Mouse (Mus musculus) spleen, postnatal 14 days (tissue): ENCODE measurements around the gene Gatad2b.
A peak's percentile ranks its signal among the peaks of the same experiment; 100 is the strongest.

Experiments
- DNase-seq, 2 experiments: peaks; one replicate each; pipeline ENCODE4 v3.0.0; 2021 to 2022; ENCODE audit warnings: low spot score in 2 of 2

The Gatad2b gene

DNA sequence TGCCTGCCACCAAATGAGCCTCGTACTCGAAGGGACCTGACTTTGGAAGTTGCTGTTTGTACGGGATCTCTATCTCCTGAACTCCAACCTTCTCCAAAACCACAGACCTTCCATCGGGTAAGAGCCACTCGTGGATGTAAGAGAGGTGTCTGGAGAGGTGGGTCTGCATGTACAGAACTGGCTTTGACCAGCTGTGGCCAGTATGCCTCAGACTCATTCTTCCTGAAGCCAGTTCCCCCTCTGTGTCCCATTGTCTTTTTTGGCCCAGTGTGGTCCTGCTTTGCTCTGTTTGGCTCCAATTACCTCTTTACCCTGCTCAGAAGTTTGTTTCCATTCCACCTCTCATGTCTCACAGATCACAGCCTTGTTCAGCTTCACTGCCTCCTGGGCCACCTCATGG, 85.5 kb downstream of the Gatad2b start:
- no peak for DNase-seq

DNA sequence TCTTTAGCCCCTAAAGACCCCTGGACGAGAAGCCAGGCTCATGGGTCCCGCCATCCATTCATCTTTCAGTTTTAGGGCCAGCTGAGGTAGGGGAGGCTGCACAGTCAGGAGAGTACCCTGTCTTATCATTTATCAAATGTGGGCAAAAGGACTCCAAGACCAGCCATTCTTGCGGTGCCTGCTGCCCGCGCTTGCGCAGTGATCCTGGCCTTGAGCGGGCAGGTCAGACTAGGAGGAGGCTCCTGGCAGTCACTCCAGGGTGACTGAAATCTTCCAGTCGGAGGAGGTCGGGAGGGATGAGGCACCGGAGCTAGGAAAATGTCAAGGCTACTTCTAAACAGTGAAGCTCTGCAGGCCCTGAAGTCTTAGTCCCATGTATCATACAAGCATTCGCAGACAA, 88.7 kb downstream of the Gatad2b start:
- DNase-seq = no peak

DNA sequence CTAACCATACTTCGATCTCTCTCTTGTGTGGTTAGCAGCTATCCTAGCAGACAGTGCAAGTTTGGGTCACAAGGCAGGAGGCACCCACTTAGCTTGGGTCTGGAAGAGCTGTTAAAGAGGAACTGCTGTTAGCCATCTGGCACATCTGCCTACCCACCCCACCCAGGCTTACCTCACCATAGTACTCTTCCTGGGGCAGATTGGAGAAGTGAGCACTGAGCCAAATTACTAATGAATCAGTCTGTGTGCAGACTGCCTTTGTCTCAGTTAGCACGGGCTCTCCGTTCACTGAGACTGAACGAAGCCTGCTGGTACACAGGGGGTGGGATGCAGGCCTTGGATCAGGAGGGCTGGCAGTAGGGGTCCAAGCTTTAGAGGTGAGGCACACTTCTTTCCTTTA, 90.7 kb downstream of the Gatad2b start:
- DNase-seq = peak in 1 of 2 experiments; percentile 28

DNA sequence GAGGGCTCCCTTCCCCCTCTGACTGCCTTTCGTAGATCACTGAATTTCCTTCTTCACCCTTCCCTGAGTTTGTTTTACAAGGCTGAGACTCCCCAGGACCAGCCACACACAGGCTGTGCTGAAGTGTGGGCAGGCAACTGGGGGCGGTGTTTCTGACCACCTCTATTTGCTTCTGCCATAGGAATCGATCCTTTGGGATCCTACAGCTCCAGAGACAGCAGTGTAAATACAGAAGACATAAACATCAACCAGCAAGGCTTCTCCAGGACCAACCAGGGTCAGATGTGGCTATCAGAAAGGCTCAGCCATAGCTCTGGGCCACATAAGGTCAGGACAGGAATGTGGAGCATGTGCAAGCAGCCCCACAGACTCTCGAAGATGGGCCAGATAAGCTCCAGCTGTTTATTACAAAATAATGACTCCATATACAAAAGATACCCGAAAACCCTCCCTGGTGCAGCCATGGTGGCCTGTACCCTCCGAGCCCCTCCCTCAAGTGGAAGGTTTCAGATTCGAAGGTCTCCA, 91.9 kb downstream of the Gatad2b start:
- no peak for DNase-seq

DNA sequence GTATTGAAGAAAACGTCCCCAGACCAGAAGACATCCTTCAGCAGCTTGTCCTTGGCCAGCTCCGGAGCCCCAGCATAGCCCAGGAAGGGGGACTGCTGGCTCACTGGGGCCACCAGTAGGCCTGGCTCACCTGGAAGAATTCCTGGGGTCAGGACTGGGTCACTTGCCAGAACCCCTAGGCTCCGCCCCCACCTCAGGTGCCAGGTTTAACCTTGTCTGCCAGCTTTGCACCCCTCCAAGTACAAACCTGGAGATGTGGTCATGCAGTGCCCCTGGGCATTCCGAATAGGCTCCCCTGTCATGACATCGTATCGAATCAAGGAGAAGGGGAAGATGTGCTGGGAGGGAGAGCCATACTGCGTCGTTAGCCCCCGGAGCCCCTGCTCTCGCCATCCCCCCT, 93.8 kb downstream of the Gatad2b start:
- no peak for DNase-seq

DNA sequence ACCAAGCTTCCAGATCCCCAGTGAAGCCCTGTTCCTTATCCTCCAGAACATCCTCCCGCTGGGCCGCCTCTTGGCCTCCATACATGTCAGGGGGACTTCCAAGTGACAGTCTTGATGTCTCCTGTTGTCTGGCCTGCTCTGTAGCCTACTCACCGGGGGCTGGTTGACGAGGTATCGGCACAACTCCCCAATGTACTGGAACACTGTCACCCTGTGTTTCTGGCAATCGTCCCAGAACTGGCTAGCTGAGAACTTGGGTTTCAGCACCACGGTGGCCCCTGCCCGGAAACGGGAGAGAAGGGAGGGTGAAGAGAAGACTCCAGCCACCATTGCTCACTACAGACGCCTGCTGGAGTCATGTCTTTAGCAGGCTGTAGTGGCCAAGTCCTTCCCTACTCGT, 94.5 kb downstream of the Gatad2b start:
- DNase-seq = no peak

DNA sequence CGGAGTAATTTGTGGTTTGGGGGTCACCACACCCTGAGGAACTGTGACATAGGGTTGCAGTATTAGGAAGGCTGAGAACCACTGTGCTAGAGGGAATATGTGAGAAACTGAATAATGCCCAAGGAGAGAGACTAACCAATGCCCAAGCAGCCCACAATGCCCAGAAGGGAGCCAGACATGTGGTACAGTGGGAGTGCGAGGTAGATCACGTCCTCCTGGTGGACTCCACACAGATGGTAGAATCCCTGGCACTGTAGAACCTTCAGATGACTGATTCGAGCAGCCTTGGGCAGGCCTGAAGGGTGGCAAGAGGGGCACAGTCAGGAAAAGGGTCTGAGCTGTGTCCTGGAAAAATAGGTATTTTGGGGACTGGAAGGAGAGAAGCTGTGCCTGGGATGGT, 95.2 kb downstream of the Gatad2b start:
- DNase-seq = no peak

DNA sequence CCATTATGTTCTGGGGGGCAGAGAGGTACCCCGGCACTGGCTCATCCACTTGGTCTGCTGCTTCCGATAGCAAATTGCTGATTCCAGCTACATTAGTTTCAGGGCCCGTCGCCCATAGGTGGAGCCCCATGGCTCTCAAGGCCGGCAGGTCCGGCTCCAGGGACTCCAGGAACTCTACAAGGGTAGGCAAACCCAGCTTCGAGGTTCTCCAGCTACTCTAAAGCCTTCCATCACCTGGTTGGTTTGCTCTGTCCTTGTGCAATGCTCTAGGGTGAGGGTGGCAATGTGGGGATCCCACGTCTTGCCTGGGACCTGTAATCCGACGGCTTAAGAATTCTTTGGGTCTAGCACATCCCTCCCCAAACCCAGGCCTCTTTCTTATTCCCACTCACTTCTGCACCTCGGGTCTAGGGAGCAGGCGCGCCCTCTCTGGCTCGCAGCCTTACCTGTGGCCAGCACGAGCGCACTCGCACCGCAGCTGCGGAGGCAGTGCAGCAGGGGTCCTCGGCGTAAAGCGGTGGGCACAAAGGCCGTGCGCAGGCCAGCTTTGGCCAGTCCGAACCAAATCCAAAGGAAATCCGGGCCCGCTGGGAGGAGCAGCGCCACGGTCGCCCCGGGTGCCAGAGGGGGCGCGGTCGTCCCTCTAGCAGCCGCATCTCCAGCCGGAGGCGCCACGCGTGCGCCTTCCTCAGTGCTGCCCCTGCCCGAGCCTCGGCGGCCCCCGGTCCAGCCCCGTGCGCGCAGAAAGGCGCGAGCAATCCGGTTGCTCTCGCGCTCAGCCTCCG, 95.9 kb downstream of the Gatad2b start:
- no peak for DNase-seq

DNA sequence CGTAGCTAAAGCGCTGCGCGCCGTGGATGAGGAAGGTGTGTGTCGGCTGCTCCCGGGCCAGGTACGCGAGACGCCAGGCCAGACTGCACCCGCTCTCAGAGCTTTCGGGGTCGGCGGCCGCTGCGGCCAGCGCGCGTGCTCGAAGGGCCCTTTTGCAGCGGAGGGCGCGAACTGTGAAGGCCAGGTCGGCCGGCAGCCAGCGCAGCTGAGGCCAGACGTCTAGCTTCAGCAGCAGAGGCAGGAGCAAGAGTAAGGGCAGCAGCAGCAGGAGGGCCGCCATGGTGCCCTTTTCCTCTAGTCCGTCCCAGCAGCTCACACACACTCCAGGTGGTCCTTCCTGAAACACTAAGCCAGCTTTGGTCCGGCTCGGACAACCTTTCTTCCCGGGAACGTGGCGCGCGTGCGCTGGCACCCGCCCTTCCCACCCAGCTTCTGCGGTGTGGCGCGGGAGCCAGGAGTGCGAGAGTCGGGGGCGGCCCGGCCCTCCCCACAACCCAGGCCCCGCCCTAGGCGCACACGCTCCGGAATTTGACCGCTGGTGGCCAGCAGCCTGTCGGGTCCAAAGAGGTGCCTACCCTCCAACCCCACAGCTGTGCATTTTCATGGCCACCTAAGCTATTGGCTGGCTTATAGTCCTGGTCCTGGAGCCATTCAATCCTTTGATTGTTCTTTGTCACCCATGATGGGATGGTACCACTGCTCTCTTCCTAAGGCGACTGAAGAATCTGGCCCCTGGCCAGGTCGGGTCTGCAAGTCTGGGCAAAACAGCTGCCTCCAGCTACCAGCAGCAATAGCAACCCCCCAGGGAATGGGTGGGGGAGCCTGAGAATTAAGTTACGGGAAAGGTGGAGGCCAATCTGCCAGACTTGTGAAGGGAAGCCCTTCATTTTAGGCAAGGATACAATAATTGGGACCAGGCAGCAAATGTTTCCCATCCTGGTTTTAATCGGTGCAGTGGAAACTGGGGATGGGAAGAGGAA, 96.8 kb downstream of the Gatad2b start, which contains the start of gene Slc27a3:
TSS of gene Slc27a3 (minus strand) at position 428 of the 980 bp plus-strand sequence.
- DNase-seq = no peak

DNA sequence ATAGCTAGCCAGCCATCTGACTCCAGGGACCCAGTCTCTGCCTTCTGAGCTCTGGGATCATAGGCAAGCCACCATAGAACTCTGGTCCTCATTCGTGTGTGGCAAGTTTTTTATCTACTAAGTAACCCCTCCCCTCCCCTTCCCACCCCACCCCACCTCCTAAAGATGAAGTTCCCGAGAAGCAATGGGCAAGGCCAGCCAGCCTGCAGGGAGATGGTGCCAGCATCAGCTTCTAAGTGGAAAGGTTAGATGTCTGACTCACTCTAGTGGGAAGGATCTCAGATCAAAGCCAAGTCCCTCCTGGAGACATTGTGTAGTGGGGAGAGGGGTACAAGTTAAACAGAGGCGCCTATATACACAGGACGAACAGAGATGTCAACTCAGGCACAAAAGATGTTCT, 98.0 kb downstream of the Gatad2b start:
- DNase-seq = no peak

DNA sequence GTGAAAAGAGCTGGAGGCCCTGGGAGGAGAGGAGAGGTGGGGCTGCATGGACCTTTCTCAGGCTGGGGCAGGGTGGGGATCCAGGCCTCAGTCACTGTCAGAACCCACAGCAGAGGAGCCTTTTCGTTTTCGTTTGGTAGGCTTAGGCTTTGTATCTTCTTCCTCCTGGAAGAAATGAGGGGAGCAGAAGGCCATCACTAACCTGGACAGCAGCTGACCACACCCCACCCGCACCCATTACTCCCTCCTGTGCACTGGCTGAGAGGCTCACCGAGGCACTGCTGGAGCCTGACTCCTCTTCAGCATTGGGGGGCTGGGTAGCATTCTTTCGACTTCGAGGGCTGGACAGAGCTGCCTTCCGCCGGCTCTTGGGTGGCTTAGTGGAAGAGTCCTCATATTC, 99.0 kb downstream of the Gatad2b start:
- no peak for DNase-seq

DNA sequence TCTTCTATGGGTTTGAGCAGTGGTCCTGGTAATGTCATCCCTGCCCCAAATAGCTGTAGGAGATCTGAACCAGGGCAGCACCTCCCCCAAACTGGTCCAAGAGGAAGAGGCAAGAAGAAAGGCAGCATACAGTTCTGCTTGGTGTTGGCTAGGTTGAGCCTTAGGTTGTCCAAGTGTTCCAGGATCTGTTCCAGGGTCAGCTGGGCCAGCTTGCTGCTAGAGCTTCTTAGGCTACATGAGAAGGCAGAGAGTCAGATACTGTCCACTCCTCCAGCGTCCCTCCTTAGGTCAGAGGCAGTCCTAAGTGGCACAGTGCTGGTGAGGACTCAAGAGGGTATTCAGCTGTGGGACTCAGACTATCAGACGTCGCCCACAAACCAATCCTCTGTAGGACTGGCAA, 99.7 kb downstream of the Gatad2b start:
- DNase-seq = no peak

DNA sequence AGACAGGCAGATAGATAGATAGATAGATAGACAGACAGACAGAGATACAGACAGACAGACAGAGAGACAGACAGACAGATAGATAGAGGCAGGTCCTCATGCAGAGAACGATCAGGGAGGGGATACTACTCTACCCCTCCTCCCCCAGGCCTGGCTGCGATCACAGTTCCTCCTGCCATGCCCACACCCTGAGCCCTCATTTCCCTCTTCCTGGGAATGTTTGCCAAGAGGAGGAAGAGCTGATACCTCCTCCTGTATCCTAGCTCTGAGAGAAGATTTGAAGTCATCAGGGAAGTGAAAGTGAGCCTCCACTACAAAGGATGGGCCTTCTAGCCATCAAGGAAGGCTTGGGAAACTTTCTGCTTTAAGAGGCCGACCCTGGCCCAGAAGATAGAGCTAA, 102.7 kb downstream of the Gatad2b start:
- no peak for DNase-seq

DNA sequence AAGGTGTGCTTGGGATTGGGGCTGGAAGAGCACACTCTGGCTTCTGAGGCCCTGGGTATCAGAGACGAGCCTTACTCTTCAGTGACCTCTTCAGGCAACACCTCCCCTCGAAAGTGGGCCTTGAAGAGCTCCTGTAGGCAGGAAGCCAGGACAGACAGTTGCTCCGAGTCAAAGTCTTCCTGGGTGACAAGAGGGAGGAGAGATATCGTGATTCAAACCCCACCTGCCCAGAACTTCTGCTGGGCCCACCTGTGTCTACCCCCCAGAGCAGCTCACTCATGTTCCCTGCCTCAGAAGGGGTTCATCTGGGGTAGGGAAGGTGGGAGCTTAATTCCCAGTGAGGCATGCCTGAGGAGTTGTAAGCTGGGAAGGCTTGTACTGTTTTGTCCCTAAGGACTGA, 108.0 kb downstream of the Gatad2b start:
- DNase-seq = no peak

DNA sequence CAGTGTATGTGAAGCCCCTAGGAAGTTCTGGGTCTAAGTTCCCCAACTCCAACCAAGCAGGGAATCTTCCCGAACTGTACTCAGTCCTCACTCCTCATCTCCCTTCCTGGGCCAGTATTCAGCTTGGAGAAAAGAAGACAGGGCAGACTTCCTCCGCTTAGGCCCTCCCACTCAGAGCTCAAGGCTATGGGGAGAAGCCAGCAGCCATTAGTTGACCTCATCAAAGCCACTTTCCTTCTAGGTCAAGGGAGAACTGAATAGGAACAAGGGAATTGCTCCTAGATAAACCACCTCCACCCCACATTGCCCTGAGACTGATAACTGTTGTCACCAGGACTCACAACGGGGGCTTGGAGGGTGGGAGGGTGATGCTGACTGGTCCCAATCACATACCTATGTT, 111.1 kb downstream of the Gatad2b start:
- DNase-seq = no peak

DNA sequence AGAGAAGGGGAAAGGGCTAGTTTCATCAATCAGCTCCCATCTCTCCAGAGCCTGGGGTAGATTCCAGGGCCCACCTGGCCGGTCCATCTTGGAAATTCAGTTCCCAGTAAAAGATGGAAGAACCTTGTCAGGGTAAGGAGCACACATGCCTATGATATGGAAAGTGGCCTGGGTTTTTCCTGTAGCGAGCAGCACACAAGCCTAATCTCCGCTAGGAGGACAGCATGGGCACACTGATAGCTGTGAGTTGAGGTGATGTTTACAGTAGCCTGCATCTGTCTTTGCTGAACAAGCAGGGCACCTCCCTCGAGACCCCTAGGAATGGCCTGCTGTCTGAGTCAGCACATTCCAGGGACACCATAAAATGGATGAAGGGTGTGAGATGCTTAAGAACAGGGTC, 111.6 kb downstream of the Gatad2b start:
- DNase-seq = no peak

DNA sequence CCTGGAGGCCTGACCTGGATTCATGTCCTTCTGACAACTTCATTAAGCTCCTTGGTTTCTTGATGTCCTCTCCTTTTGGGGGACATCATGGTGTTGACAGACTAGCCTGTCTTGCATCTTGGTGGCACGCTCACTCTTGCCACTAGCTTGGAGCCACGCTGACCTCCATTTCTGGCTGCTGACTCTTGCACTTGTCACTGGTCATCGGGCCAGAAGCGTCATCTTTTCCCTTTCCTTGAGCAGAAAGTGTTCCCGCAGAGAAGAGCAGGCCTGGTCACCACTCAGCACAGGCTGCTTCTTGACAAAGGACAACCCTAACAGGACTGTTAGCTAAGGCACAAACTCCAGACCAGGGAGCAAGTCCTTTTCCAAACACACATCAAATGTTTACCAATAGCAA, 113.4 kb downstream of the Gatad2b start:
- DNase-seq = no peak

DNA sequence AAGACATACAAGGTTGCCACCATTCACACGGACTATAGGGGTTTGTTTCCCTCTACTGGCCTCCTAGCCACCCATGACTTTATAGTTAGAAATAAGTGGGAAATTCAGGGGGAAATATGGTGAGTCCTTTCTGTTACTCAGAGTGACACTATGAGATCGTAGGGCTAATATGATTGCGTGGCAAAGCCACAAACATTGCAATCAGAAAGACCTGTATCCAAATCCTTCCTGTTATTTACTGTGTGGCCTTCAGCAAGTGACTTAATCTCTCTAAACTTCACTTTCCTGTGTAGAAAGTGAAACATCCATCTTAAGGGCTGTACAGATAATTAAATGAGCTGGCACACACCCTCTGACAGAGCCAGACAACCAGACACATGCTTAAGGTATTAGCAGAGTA, 115.7 kb downstream of the Gatad2b start:
- no peak for DNase-seq

DNA sequence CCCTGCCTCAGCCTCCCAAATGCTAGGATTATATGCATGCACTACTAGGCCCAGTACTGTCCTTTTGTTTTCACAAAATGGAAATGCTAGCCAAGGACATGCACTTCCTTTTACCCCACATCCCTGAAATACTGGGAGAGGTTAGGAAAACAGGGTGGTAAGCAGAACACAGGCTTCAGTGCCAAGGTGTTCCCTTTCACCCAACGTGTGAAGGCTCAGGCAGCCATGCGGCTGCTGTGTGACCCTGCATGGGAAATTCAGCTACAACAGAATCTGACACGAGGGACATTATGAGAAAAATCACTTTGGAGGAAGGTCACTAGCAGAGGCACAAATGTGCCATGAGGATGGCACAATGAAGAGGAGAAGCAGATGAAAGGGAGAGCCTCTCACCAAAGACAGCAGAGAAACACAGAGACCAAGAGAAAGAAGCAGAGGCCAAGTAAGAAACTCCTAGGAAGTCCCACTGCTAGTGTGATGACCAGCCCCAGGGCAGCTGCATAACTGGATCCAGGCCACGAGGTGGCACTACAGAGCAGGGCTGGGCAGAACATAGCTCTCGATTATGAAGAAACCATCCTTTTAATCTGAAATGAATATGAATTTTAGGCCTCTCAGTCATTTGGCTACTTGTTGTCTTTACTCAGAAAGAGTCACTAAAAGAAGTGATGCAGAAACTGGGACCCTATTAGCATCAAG, 119.5 kb downstream of the Gatad2b start:
- peak; percentile 37 to 60 for DNase-seq

DNA sequence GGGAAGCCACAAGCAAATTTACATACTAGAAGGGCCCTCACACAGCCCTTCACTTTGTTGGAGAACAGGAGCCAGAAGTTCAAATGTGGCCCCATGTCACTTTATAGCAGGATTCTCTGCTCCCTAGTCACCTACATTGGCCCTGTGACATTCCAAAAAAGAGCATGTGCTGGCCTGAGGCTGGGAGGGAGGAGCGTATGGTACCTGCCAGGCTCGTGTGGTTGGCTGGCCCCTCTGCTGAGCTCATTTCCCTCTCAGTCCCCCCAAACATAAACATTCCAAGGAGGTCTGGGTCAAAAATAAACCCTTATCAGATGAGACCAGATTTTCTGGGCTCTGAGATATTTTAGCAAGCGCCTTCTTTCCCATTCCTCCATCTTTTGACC, 120.0 kb downstream of the Gatad2b start:
- DNase-seq = no peak
